Mouse (Mus musculus) stomach, postnatal 0 days (tissue): ENCODE results near the gene Hist1h2bb. TPM values are rescaled to one million over a fixed set of nuclear protein-coding genes. Genes with fewer than 3 reads are reported as not detected.
"Not testable (repeated sequence)": the region's sequence is repeated elsewhere in the genome, so short reads cannot be mapped to it uniquely, and the experiment has no call there.

Experiments
- ATAC-seq: fragments of 200-750 bp; cut with Nextera tagmentation; 2 replicates; pipeline ENCODE4 v1.8.0; 2017; ENCODE audit not compliant: low FRiP score, low TSS enrichment
- DNase-seq: peaks from one replicate; pipeline ENCODE4 v3.0.0-alpha.2; 2016; ENCODE audit warnings: low spot score
- H3K27ac ChIP-seq: fragments of 300-500 bp; sonication (generic); replicated peaks from 2 replicates; pipeline ENCODE4 v1.5.1; 2014; ENCODE audit warnings: mild to moderate bottlenecking, control low read depth
- H3K27me3 ChIP-seq: fragments of 300-500 bp; sonication (generic); 2 replicates; pipeline ENCODE4 v1.6.1; 2014; ENCODE audit warnings: low read length; ENCODE audit not compliant: control insufficient read depth, insufficient read depth
- H3K36me3 ChIP-seq: fragments of 300-500 bp; sonication (generic); 2 replicates; pipeline ENCODE4 v1.6.1; 2014; ENCODE audit warnings: low read length, mixed read lengths; ENCODE audit not compliant: control insufficient read depth, insufficient read depth
- H3K4me1 ChIP-seq: fragments of 300-500 bp; sonication (generic); replicated peaks from 2 replicates; pipeline ENCODE4 v1.6.1; 2014; ENCODE audit warnings: antibody characterized with exemption; ENCODE audit not compliant: control insufficient read depth, insufficient read depth
- H3K4me2 ChIP-seq: fragments of 300-500 bp; sonication (generic); replicated peaks from 2 replicates; pipeline ENCODE4 v1.6.1; 2014; ENCODE audit warnings: low read depth, mild to moderate bottlenecking, control low read depth, moderate library complexity
- H3K4me3 ChIP-seq: fragments of 300-500 bp; sonication (generic); 2 replicates; pipeline ENCODE4 v1.5.1; 2014; ENCODE audit warnings: low read depth, low read length, control low read depth
- H3K9ac ChIP-seq: fragments of 300-500 bp; sonication (generic); 2 replicates; pipeline ENCODE4 v1.6.1; 2014; ENCODE audit warnings: mild to moderate bottlenecking, low read length, control low read depth, mixed read lengths
- H3K9me3 ChIP-seq: fragments of 300-500 bp; sonication (generic); 2 replicates; pipeline ENCODE4 v1.6.1; 2016; ENCODE audit warnings: low read length; ENCODE audit not compliant: control insufficient read depth
- CTCF ChIP-seq: IDR thresholded peaks from 2 replicates; pipeline ENCODE4 v1.5.1; 2016; ENCODE audit warnings: antibody characterized with exemption, low read depth, mild to moderate bottlenecking, moderate library complexity
- EP300 ChIP-seq: optimal IDR thresholded peaks from 2 replicates; pipeline ENCODE3; 2016; ENCODE audit warnings: antibody characterized with exemption
- WGBS: fragments of 180-500 bp; shearing (Covaris S2); extraction: QIAGEN DNeasy Blood & Tissue Kit; methylation state at CpG from one replicate; pipeline ENCODE4 v1.1.7; 2014; 5-methylcytosine and 5-hydroxymethylcytosine counted together
- polyA plus RNA-seq: library from polyadenylated mRNA; unstranded; fragments of >200 nt; fragmentation: Nextera tagmentation; extraction: Ambion mirVana; gene quantifications from 2 replicates; pipeline ENCODE4 v1.2.1, GENCODE M21; 2015

Hist1h2bb gene
- polyA plus RNA-seq, 1 experiment from 2014 or later, result 0.91 TPM

- Histone ChIP-seq H3K36me3 (no peaks in the 10 kb centered on the region), H3K4me1 (no peaks in the 10 kb centered on the region), H3K27me3 (no peaks in the 10 kb centered on the region), H3K4me2 (peak within 1 kb of the TSS; percentile 62), H3K27ac (peak within 1 kb of the TSS; percentile 97), H3K4me3 (peak within 1 kb of the TSS; percentile 33), H3K9me3 (no peaks in the 10 kb centered on the region), H3K9ac (peak within 1 kb of the TSS; percentile 63)
- under 1% methylated on average over 21 of the region's 28 CpGs for WGBS
- ATAC-seq (peak; percentile 46), DNase-seq (peak; percentile 82)
- no peak for TF ChIP-seq CTCF
Measured at GRCm38 (mm10) chr13:23745381-23746161, 963 bp upstream of the Hist1h2bb start, which contains the start of gene Hist1h3c. Gene Hist1h3c, minus strand, starts transcription at chr13:23745602.

GRCm38 (mm10) chr13:23747081-23747891 is 752 bp downstream of the Hist1h2bb start:
- no peaks in the 10 kb centered on the region for H3K9me3 ChIP-seq
- no peak for ATAC-seq
- no peaks in the 10 kb centered on the region for H3K36me3 ChIP-seq
- no peak for DNase-seq
- no peaks in the 10 kb centered on the region for H3K4me1 ChIP-seq
- WGBS, result 5% methylated on average over 9 of the region's 13 CpGs
- H3K27me3 ChIP-seq, result no peaks in the 10 kb centered on the region
- TF ChIP-seq EP300 (no peak), CTCF (no peak)
- peak overlapping the region; percentile 62 for H3K4me2 ChIP-seq
- H3K4me3 ChIP-seq, result peak overlapping the region; percentile 14
- H3K27ac ChIP-seq, result peak overlapping the region; percentile 89
- H3K9ac ChIP-seq, result peak overlapping the region; percentile 23; the same call in 1 of the 2 replicates

- DNase-seq (no peak), ATAC-seq (no peak)
- no peaks in the 10 kb centered on the region for H3K9me3 ChIP-seq
- H3K36me3 ChIP-seq, result no peaks in the 10 kb centered on the region
- 6% methylated on average over 4 of the region's 4 CpGs for WGBS
- no peak overlapping the region for H3K4me3 ChIP-seq
- 0 out of 2 replicates have a peak overlapping the region, but pooled peaks have one; percentile 14 for H3K27ac ChIP-seq
- TF ChIP-seq CTCF, result no peak
- no peak for TF ChIP-seq EP300
- H3K27me3 ChIP-seq, result no peaks in the 10 kb centered on the region
- no peak overlapping the region for H3K4me2 ChIP-seq
- H3K4me1 ChIP-seq, result no peaks in the 10 kb centered on the region
- H3K9ac ChIP-seq, result no peak overlapping the region
Measured at GRCm38 (mm10) chr13:23747892-23748288, 1.4 kb downstream of the Hist1h2bb start.

GRCm38 (mm10) chr13:23749563-23750121 is 3.1 kb downstream of the Hist1h2bb start:
- H3K27ac ChIP-seq, result no peak overlapping the region
- WGBS, result 68% methylated on average over 5 of the region's 5 CpGs
- no peak overlapping the region for H3K9ac ChIP-seq
- no peaks in the 10 kb centered on the region for H3K27me3 ChIP-seq
- no peaks in the 10 kb centered on the region for H3K4me1 ChIP-seq
- no peak for ATAC-seq
- no peak for TF ChIP-seq EP300
- no peak for TF ChIP-seq CTCF
- DNase-seq, result no peak
- no peak overlapping the region for H3K4me3 ChIP-seq
- no peaks in the 10 kb centered on the region for H3K9me3 ChIP-seq
- H3K4me2 ChIP-seq, result no peak overlapping the region
- no peaks in the 10 kb centered on the region for H3K36me3 ChIP-seq

- DNase-seq, result peak; percentile 66
Measured at GRCm38 (mm10) chr13:23750839-23751477, 4.4 kb downstream of the Hist1h2bb start, which contains the start of gene Hist1h2ab. Gene Hist1h2ab, plus strand, starts transcription at chr13:23751126.

More at GRCm38 (mm10) chr13:23750839-23751477, 4.4 kb downstream of the Hist1h2bb start, which contains the start of gene Hist1h2ab:
- peak within 1 kb of the TSS; percentile 31 for H3K4me3 ChIP-seq
- peak within 1 kb of the TSS; percentile 18; the same call in 1 of the 2 replicates for H3K9ac ChIP-seq
- 2% methylated on average over 27 of the region's 47 CpGs for WGBS
- peak; percentile 17; the same call in 1 of the 2 replicates for TF ChIP-seq CTCF
- peak within 1 kb of the TSS; percentile 55 for H3K4me2 ChIP-seq
- H3K9me3 ChIP-seq, H3K36me3 ChIP-seq, H3K4me1 ChIP-seq, H3K27me3 ChIP-seq: not testable (repeated sequence)
- peak within 1 kb of the TSS; percentile 90 for H3K27ac ChIP-seq
- peak; percentile 38; the same call in 1 of the 2 replicates for ATAC-seq
